Mouse (Mus musculus): ENCODE results near the gene Zfp92.

DNA sequence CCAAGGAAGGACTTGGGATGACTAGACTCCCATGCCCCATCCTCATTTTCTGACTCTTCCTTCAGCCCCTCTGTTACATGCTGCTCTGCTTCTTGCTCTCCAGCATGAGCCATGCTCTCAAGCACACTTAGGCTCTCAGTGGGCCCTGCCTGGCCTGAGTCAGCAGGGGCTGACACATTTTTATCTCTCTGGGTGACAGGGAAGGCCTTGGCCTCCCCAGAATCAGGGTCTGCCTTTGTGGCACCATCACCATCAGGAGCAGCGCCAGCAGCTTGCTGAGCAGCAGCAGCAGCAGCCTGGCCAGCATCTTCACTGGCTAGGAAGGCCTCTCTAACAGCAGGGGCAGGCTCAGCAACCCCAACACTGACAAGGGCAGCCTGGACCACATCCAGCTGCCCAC lies 14.4 kb upstream of the Zfp92 start:
- TF ChIP-seq CTCF (IDR thresholded peaks at IDR 0.05; ENCODE audit: low read depth, low read length) (no peak), POLR2A (IDR thresholded peaks at IDR 0.05; ENCODE audit: extremely low read depth, insufficient read depth, low read length) (no peak)
